Mouse (Mus musculus): Measurements from ENCODE around the gene Gm3532.
"Not testable (repeated sequence)": the region's sequence is repeated elsewhere in the genome, so short reads cannot be mapped to it uniquely, and the experiment has no call there.

DNA sequence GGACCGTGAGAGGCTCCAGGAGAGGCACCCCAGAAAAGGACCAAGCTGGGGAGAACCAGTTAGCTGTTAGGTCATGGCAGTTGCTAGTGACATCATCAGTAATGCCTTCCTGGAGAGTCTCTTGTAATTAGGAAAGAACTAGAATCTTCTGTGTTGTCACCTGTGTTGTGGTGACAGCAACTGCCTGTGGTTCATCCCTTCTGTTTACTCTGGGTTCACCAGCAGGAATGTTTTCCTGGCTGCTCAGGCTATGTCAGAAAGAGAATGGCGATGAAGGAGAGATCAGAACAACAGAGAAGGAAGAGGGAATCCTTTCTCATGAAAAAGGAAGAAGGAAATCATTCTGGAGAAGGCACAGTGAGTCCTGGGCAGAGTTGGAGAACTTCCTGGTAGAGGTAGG is at the start of gene Gm3532:
- TF ChIP-seq CTCF (conservative IDR thresholded peaks at IDR 0.05; ENCODE audit: insufficient read depth, insufficient read length, low read depth, low read length); POLR2A (IDR thresholded peaks at IDR 0.05; ENCODE audit: low read depth, low read length): not testable (repeated sequence)

Data from kidney, adult 2 months (tissue).